Mouse (Mus musculus) naive thymus-derived CD4-positive, alpha-beta T cell, adult 2 months (primary cell): Measurements from ENCODE around the gene Arhgap32.
"Not testable (repeated sequence)": the region's sequence is repeated elsewhere in the genome, so short reads cannot be mapped to it uniquely, and the experiment has no call there.

Source experiments
- DNase-seq: peaks from one replicate; pipeline ENCODE4 v3.0.0-alpha.2; 2011; ENCODE audit warnings: low read depth

Arhgap32 gene

GRCm38 (mm10) chr9:32115786-32116185 is at the start of gene Arhgap32:
Arhgap32 (plus strand) TSS chr9:32116136.
- DNase-seq: no peak

GRCm38 (mm10) chr9:32072778-32073177 is 43.2 kb upstream of the Arhgap32 start:
- DNase-seq: no peak

- DNase-seq: no peak
These were observed 27.7 kb upstream of the Arhgap32 start for GRCm38 (mm10) chr9:32088106-32088776.

- no peak for DNase-seq
These were observed 27.1 kb upstream of the Arhgap32 start for GRCm38 (mm10) chr9:32088882-32089281.

- no peak for DNase-seq
These were observed 22.5 kb upstream of the Arhgap32 start for GRCm38 (mm10) chr9:32093456-32093855.

GRCm38 (mm10) chr9:32094351-32095120 is 21.4 kb upstream of the Arhgap32 start:
- peak; percentile 3 for DNase-seq

- no peak for DNase-seq
These were observed 20.4 kb upstream of the Arhgap32 start for GRCm38 (mm10) chr9:32095511-32095910.

- DNase-seq: no peak
These were observed 19.4 kb upstream of the Arhgap32 start for GRCm38 (mm10) chr9:32096541-32096940.

GRCm38 (mm10) chr9:32097123-32097522 is 18.8 kb upstream of the Arhgap32 start:
- no peak for DNase-seq

GRCm38 (mm10) chr9:32098425-32099155 is 17.3 kb upstream of the Arhgap32 start:
- no peak for DNase-seq

- DNase-seq: no peak
These were observed 15.4 kb upstream of the Arhgap32 start for GRCm38 (mm10) chr9:32100561-32100960.

- DNase-seq: no peak
These were observed 14.4 kb upstream of the Arhgap32 start for GRCm38 (mm10) chr9:32101488-32101887.

- DNase-seq: no peak
These were observed 11.3 kb upstream of the Arhgap32 start for GRCm38 (mm10) chr9:32104670-32105069.

GRCm38 (mm10) chr9:32110376-32110775 is 5.6 kb upstream of the Arhgap32 start:
- DNase-seq: no peak

GRCm38 (mm10) chr9:32116272-32116671 is 336 bp downstream of the Arhgap32 start:
- no peak for DNase-seq

- DNase-seq: no peak
These were observed 1.9 kb downstream of the Arhgap32 start for GRCm38 (mm10) chr9:32117876-32118275.

GRCm38 (mm10) chr9:32118433-32118832 is 2.5 kb downstream of the Arhgap32 start:
- no peak for DNase-seq

GRCm38 (mm10) chr9:32119586-32119985 is 3.6 kb downstream of the Arhgap32 start:
- DNase-seq: no peak

GRCm38 (mm10) chr9:32120162-32120561 is 4.2 kb downstream of the Arhgap32 start:
- no peak for DNase-seq

- DNase-seq: not testable (repeated sequence)
These were observed 5.3 kb downstream of the Arhgap32 start for GRCm38 (mm10) chr9:32121271-32121670.

GRCm38 (mm10) chr9:32136195-32136594 is 20.3 kb downstream of the Arhgap32 start:
- DNase-seq: no peak

GRCm38 (mm10) chr9:32136680-32137295 is 20.9 kb downstream of the Arhgap32 start:
- DNase-seq: no peak
